Mouse (Mus musculus) olfactory bulb, adult 2 months (tissue): ENCODE measurements around the gene Eif4e3.

Experiments
- CTCF ChIP-seq: fragments of 200-500 bp; IDR thresholded peaks from 2 replicates; pipeline ENCODE4 v1.5.1; 2012; ENCODE audit warnings: low read depth, mild to moderate bottlenecking, low read length, moderate library complexity; ENCODE audit not compliant: insufficient read depth
- POLR2A ChIP-seq: fragments of 200-500 bp; IDR thresholded peaks from 2 replicates; pipeline ENCODE4 v1.6.1; 2012; ENCODE audit warnings: mild to moderate bottlenecking, low read depth, low read length, moderate library complexity; ENCODE audit not compliant: insufficient read depth

DNA sequence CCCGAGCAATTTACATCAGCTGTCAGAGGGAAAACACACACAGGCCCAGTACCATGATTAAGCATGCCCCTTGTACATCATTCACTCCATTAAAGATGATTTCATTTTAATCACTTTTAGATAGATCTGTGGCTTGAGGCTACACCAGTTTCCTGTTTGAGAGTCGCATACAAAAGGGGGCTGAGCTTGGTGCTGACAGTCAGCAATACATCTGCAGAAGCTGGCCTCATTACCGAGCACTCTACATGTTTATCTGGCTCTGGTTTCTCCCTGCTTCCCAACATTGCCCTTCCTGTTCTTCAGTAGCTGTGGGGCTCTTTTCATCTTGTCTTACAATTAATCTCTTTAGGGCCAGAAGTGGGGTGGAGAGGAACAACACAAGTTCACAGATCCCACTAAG, 6.1 kb downstream of the Eif4e3 start:
- no peak for TF ChIP-seq CTCF
- no peak for TF ChIP-seq POLR2A
